Comparison of ENCODE assay signal across 19 mouse cellular contexts in genomic region chr5:103499305-103499704, GRCm38 (mm10).
A peak's percentile ranks its signal among the peaks of the same experiment; 100 is the strongest.
DNase-seq lines count a peak whose midpoint lies in the region; ATAC-seq lines count a peak whose summit lies in the region.
"Had no signal": no experiment of that assay in that cellular context is flagged by ENCODE, and none has a peak within 500 bp of the region (broad histone marks: within the 10 kb centered on the region; RNA-seq: fewer than 3 reads in every experiment).

No protein-coding gene starts in this region.

- H3K9ac ChIP-seq in lung, embryonic 15.5 days = no peak overlapping the region
- H3K9ac ChIP-seq in embryonic facial prominence, embryonic 15.5 days = no peak overlapping the region
- no peak overlapping the region for H3K9ac ChIP-seq in neural tube, embryonic 15.5 days (replicated peaks)
- H3K9ac ChIP-seq: forebrain, embryonic 15.5 days; heart, embryonic 12.5 days; hindbrain, embryonic 14.5 days; limb, embryonic 13.5 days had no signal

- ATAC-seq in lung, embryonic 15.5 days (ENCODE audit: borderline replicate concordance, extremely low read depth, low FRiP score, low TSS enrichment) = peak; percentile 42; the same call in 1 of the 2 replicates
- peak; percentile 34; the same call in 1 of the 2 replicates for ATAC-seq in embryonic facial prominence, embryonic 15.5 days (ENCODE audit: insufficient number of reproducible peaks, low FRiP score, low TSS enrichment, low read depth)
- ATAC-seq in neural tube, embryonic 15.5 days (ENCODE audit: low FRiP score) = no peak
- ATAC-seq: forebrain, embryonic 15.5 days had no signal

- H3K4me3 ChIP-seq in lung, embryonic 15.5 days = no peak overlapping the region
- no peak overlapping the region for H3K4me3 ChIP-seq in embryonic facial prominence, embryonic 10.5 days
- no peak overlapping the region for H3K4me3 ChIP-seq in embryonic facial prominence, embryonic 15.5 days (replicated peaks)
- H3K4me3 ChIP-seq in neural tube, embryonic 15.5 days (replicated peaks) = no peak overlapping the region
- H3K4me3 ChIP-seq: erythroblast, embryonic 14.5 days; forebrain, embryonic 15.5 days; heart, embryonic 12.5 days; left cerebral cortex, adult 2 months; limb, embryonic 13.5 days had no signal

- H3K36me3 ChIP-seq in lung, embryonic 15.5 days = 0 out of 2 replicates have a peak, but pooled peaks cover 4% of the 10 kb centered on the region
- H3K36me3 ChIP-seq in embryonic facial prominence, embryonic 10.5 days (replicated peaks) = peaks cover 16% of the 10 kb centered on the region
- peaks cover 8% of the 10 kb centered on the region; the same call in 1 of the 2 replicates for H3K36me3 ChIP-seq in embryonic facial prominence, embryonic 15.5 days
- no peaks in the 10 kb centered on the region for H3K36me3 ChIP-seq in neural tube, embryonic 15.5 days
- H3K36me3 ChIP-seq: forebrain, embryonic 15.5 days had no signal

- no peak for DNase-seq in lung, postnatal 14 days
- DNase-seq in embryonic facial prominence, embryonic 10.5 days (ENCODE audit: low spot score) = peak; percentile 11
- DNase-seq in lung, postnatal 25 days (ENCODE audit: low spot score) = peak; percentile 16
- DNase-seq in kidney, postnatal 25 days = no peak
- DNase-seq: adrenal gland, postnatal 36 days; cerebellum, adult 9-10 months; embryo, embryonic 11 days; kidney, adult 18-20 months; kidney, postnatal 10 days; right cerebral cortex, postnatal 14 days had no signal

- 0 out of 2 replicates have a peak, but pooled peaks cover 5% of the 10 kb centered on the region for H3K4me1 ChIP-seq in lung, embryonic 15.5 days
- H3K4me1 ChIP-seq in embryonic facial prominence, embryonic 10.5 days = peaks cover 6% of the 10 kb centered on the region
- H3K4me1 ChIP-seq in embryonic facial prominence, embryonic 15.5 days = peaks cover 8% of the 10 kb centered on the region; the same call in 1 of the 2 replicates
- no peaks in the 10 kb centered on the region for H3K4me1 ChIP-seq in neural tube, embryonic 15.5 days
- H3K4me1 ChIP-seq: heart, embryonic 12.5 days had no signal

- H3K27ac ChIP-seq in lung, embryonic 15.5 days = 0 out of 2 replicates have a peak overlapping the region, but pooled peaks have one; percentile 30
- no peak overlapping the region for H3K27ac ChIP-seq in embryonic facial prominence, embryonic 10.5 days (replicated peaks)
- H3K27ac ChIP-seq in embryonic facial prominence, embryonic 15.5 days (replicated peaks) = peak overlapping the region; percentile 48; the same call in 1 of the 2 replicates
- H3K27ac ChIP-seq in neural tube, embryonic 15.5 days (replicated peaks) = no peak overlapping the region
- H3K27ac ChIP-seq: forebrain, embryonic 15.5 days; hindbrain, embryonic 14.5 days; left cerebral cortex, adult 2 months; limb, embryonic 13.5 days had no signal

- WGBS in lung, embryonic 15.5 days = 8% methylated on average over 6 of the region's 6 CpGs
- 52% methylated on average over 6 of the region's 6 CpGs for WGBS in embryonic facial prominence, embryonic 10.5 days
- 31% methylated on average over 6 of the region's 6 CpGs for WGBS in embryonic facial prominence, embryonic 15.5 days
- 61% methylated on average over 6 of the region's 6 CpGs for WGBS in neural tube, embryonic 15.5 days

- no peaks in the 10 kb centered on the region for H3K9me3 ChIP-seq in lung, embryonic 15.5 days
- H3K9me3 ChIP-seq in embryonic facial prominence, embryonic 10.5 days = no peaks in the 10 kb centered on the region
- H3K9me3 ChIP-seq in embryonic facial prominence, embryonic 15.5 days (replicated peaks) = no peaks in the 10 kb centered on the region
- no peaks in the 10 kb centered on the region for H3K9me3 ChIP-seq in neural tube, embryonic 15.5 days (replicated peaks)
- H3K9me3 ChIP-seq: forebrain, embryonic 15.5 days; heart, embryonic 12.5 days; limb, embryonic 13.5 days had no signal

- no peaks in the 10 kb centered on the region for H3K27me3 ChIP-seq in lung, embryonic 15.5 days
- no peaks in the 10 kb centered on the region for H3K27me3 ChIP-seq in embryonic facial prominence, embryonic 10.5 days (replicated peaks; ENCODE audit: low read depth, poor library complexity, severe bottlenecking)
- H3K27me3 ChIP-seq in embryonic facial prominence, embryonic 15.5 days = no peaks in the 10 kb centered on the region
- H3K27me3 ChIP-seq in neural tube, embryonic 15.5 days (replicated peaks) = no peaks in the 10 kb centered on the region
- H3K27me3 ChIP-seq: forebrain, embryonic 15.5 days; heart, embryonic 12.5 days; limb, embryonic 13.5 days had no signal

- H3K4me2 ChIP-seq in lung, embryonic 15.5 days = no peak overlapping the region
- no peak overlapping the region for H3K4me2 ChIP-seq in embryonic facial prominence, embryonic 15.5 days (replicated peaks)
- no peak overlapping the region for H3K4me2 ChIP-seq in neural tube, embryonic 15.5 days
- H3K4me2 ChIP-seq: forebrain, embryonic 15.5 days; heart, embryonic 12.5 days; hindbrain, embryonic 14.5 days; limb, embryonic 13.5 days had no signal

Comparison
In these comparisons a context has a peak if more than half of its experiments do, and no peak if none do; other contexts are left out.
1. H3K27ac ChIP-seq: peak in lung, embryonic 15.5 days (single experiment) and embryonic facial prominence, embryonic 15.5 days (single experiment); none in embryonic facial prominence, embryonic 10.5 days (single experiment) and neural tube, embryonic 15.5 days (single experiment).
2. DNase-seq: peak in embryonic facial prominence, embryonic 10.5 days (single experiment) and lung, postnatal 25 days (single experiment); none in lung, postnatal 14 days (single experiment) and kidney, postnatal 25 days (0 of 2).